Mouse (Mus musculus) neural tube, embryonic 11.5 days (tissue): ENCODE measurements at regions not wholly inside any gene's neighbourhood (a gene's known extent, or its start where the extent isn't known, plus 50 kb on each side); places are given as distances from the start of the nearest gene placed in this dataset.

Experiments
- ATAC-seq: fragments of 200-750 bp; cut with Nextera tagmentation; 2 replicates; pipeline ENCODE4 v1.8.0; 2017; ENCODE audit warnings: moderate number of reproducible peaks, mild to moderate bottlenecking, moderate TSS enrichment, moderate library complexity; ENCODE audit not compliant: insufficient read depth, low FRiP score, low TSS enrichment
- DNase-seq: peaks from one replicate; pipeline ENCODE4 v3.0.0-alpha.2; 2015; ENCODE audit warnings: low spot score
- H3K27ac ChIP-seq: fragments of 300-500 bp; sonication (generic); 2 replicates; pipeline ENCODE4 v1.5.1; 2014; ENCODE audit warnings: low read depth, mild to moderate bottlenecking, low read length
- H3K27me3 ChIP-seq: fragments of 300-500 bp; sonication (generic); 2 replicates; pipeline ENCODE4 v1.6.1; 2014; ENCODE audit warnings: mild to moderate bottlenecking, low read length, mixed read lengths; ENCODE audit not compliant: control insufficient read depth, insufficient read depth
- H3K36me3 ChIP-seq: fragments of 300-500 bp; sonication (generic); 2 replicates; pipeline ENCODE4 v1.6.1; 2014; ENCODE audit warnings: mild to moderate bottlenecking, low read length, moderate library complexity, mixed read lengths; ENCODE audit not compliant: control insufficient read depth, insufficient read depth
- H3K4me1 ChIP-seq: fragments of 300-500 bp; sonication (generic); 2 replicates; pipeline ENCODE4 v1.6.1; 2014; ENCODE audit warnings: low read length, mixed read lengths; ENCODE audit not compliant: control insufficient read depth, insufficient read depth
- H3K4me2 ChIP-seq: fragments of 300-500 bp; sonication (generic); 2 replicates; pipeline ENCODE4 v1.6.1; 2014; ENCODE audit warnings: low read depth, mild to moderate bottlenecking, moderate library complexity
- H3K4me3 ChIP-seq: fragments of 300-500 bp; sonication (generic); 2 replicates; pipeline ENCODE4 v1.5.1; 2014; ENCODE audit warnings: low read depth, low read length
- H3K9ac ChIP-seq: fragments of 300-500 bp; sonication (generic); 2 replicates; pipeline ENCODE4 v1.6.1; 2014; ENCODE audit warnings: mild to moderate bottlenecking, low read length
- H3K9me3 ChIP-seq: fragments of 300-500 bp; sonication (generic); 2 replicates; pipeline ENCODE4 v1.6.1; 2016; ENCODE audit warnings: low read length; ENCODE audit not compliant: control insufficient read depth
- WGBS: fragments of 180-500 bp; shearing (Covaris S2); extraction: QIAGEN DNeasy Blood & Tissue Kit; methylation state at CpG from one replicate; pipeline ENCODE4 v1.1.7; 2014; 5-methylcytosine and 5-hydroxymethylcytosine counted together

DNA sequence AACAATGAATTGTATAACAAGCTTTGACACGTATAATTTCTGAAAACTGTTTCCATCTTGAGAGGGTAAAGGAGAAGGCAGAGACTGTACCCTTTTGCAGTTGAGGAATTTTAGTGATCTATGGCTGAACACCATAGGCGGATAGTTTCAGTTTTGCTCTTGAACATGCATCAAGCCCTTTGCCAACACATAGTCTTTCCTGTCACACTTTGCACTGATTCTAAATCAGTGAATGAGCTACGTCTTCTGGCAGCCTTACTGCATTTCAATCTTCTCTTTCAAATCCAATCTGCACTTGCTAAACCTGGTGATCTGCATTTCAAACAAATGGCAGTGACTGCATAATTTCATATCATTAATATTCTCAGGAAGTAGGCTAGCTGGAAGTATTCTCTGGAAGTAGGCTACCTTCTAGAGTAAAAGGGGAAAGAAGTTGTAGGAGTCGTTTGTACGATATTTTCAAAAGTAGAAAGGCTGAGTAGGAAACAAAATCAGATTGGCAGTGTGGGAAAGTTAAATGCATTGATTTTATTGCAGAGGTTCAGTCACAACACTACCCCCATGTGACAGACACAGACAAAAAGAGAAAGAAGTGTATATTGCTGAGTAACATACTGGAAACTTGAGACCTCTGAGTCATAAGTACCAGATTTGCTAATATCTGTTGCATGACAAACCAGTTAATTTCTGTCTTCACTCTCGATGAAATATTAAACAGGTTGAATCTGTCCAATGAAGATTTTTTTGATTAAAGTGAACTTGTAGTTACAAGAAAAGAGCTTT lies 983.3 kb upstream of the Nr2f1 start:
- no peak for DNase-seq

GRCm38 (mm10) chr13:79158757-79159156 lies 959.2 kb upstream of the Nr2f1 start:
- Histone ChIP-seq H3K27ac (no peak overlapping the region), H3K4me1 (no peaks in the 10 kb centered on the region), H3K4me2 (no peak overlapping the region), H3K9ac (no peak overlapping the region), H3K9me3 (no peaks in the 10 kb centered on the region), H3K36me3 (no peaks in the 10 kb centered on the region), H3K4me3 (no peak overlapping the region), H3K27me3 (no peaks in the 10 kb centered on the region)
- no peak for ATAC-seq
- WGBS: 82% methylated on average over 3 of the region's 3 CpGs
- DNase-seq: no peak

More for the DNA sequence above, 983.3 kb upstream of the Nr2f1 start:
- Histone ChIP-seq H3K4me1 (no peaks in the 10 kb centered on the region), H3K27ac (no peak overlapping the region), H3K4me2 (no peak overlapping the region), H3K4me3 (no peak overlapping the region), H3K9ac (no peak overlapping the region), H3K36me3 (no peaks in the 10 kb centered on the region), H3K9me3 (no peaks in the 10 kb centered on the region), H3K27me3 (no peaks in the 10 kb centered on the region)
- 86% methylated on average over 6 of the region's 6 CpGs for WGBS
- ATAC-seq: no peak

DNA sequence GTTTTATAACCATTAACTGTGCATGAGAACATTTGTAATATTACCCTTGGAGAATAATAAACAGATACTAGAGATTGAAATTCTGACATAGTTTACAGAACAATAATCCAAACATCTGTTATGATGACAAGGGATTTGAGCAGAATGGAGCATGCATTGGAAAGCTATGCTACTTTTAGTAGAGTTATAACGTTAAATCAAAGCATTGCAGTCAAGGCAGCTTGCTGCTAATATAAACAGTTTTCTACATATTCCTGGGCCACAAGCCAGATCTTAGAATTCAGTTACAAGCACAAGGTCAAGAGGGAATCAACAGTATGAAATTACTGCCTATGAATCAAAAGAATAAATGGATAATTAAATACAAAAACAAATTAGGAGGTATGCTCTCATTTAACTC lies 943.3 kb upstream of the Nr2f1 start:
- Histone ChIP-seq H3K27ac (no peak overlapping the region), H3K27me3 (no peaks in the 10 kb centered on the region), H3K4me3 (no peak overlapping the region), H3K4me1 (0 out of 2 replicates have a peak, but pooled peaks cover 4% of the 10 kb centered on the region), H3K9me3 (no peaks in the 10 kb centered on the region), H3K4me2 (no peak overlapping the region), H3K36me3 (no peaks in the 10 kb centered on the region), H3K9ac (no peak overlapping the region)
- DNase-seq: no peak
- ATAC-seq: no peak
- WGBS: 59% methylated on average over 1 of the region's 1 CpGs

- 0 out of 2 replicates have a peak, but pooled peaks have one; percentile 26 for ATAC-seq
- no peak for DNase-seq
- WGBS: 12% methylated on average over 5 of the region's 5 CpGs
Observed at GRCm38 (mm10) chr13:79141362-79141966, 941.9 kb upstream of the Nr2f1 start.

DNA sequence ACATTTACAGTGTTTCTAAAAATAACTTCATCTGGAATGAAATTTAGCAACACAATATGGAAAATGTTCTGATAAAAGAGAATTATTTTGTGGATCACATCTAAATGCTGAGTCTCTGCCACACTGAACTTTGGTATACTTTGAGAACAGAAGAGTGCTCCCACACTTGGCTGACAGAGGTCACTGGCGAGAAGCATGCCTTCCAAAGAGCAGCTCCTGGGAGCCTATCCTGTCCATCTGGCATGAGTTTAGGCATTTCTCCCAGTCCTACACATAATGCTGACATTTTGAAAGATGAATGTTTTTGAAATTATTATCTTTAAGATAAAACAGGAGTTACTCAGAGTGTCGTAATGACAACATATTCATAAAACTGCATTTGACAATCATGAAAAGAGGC lies 939.2 kb upstream of the Nr2f1 start:
- Histone ChIP-seq H3K4me1 (0 out of 2 replicates have a peak, but pooled peaks cover 5% of the 10 kb centered on the region), H3K27me3 (no peaks in the 10 kb centered on the region), H3K9ac (no peak overlapping the region), H3K36me3 (no peaks in the 10 kb centered on the region), H3K4me3 (no peak overlapping the region), H3K27ac (no peak overlapping the region), H3K9me3 (no peaks in the 10 kb centered on the region), H3K4me2 (no peak overlapping the region)
- ATAC-seq (no peak), DNase-seq (no peak)
- 44% methylated on average over 2 of the region's 2 CpGs for WGBS

More at GRCm38 (mm10) chr13:79141362-79141966, 941.9 kb upstream of the Nr2f1 start:
- Histone ChIP-seq H3K4me2 (no peak overlapping the region), H3K27me3 (no peaks in the 10 kb centered on the region), H3K9ac (no peak overlapping the region), H3K27ac (no peak overlapping the region), H3K4me3 (no peak overlapping the region), H3K9me3 (no peaks in the 10 kb centered on the region), H3K36me3 (no peaks in the 10 kb centered on the region), H3K4me1 (0 out of 2 replicates have a peak, but pooled peaks cover 4% of the 10 kb centered on the region)

GRCm38 (mm10) chr13:79136726-79137125 lies 937.2 kb upstream of the Nr2f1 start:
- Histone ChIP-seq H3K36me3 (no peaks in the 10 kb centered on the region), H3K9me3 (no peaks in the 10 kb centered on the region), H3K4me3 (no peak overlapping the region), H3K4me2 (no peak overlapping the region), H3K27me3 (no peaks in the 10 kb centered on the region), H3K4me1 (0 out of 2 replicates have a peak, but pooled peaks cover 6% of the 10 kb centered on the region), H3K9ac (no peak overlapping the region), H3K27ac (0 out of 2 replicates have a peak overlapping the region, but pooled peaks have one; percentile 42)
- WGBS: 16% methylated on average over 1 of the region's 1 CpGs
- ATAC-seq (peak; percentile 31; the same call in 1 of the 2 replicates), DNase-seq (peak; percentile 37)
